Mouse (Mus musculus): ENCODE results near the gene Zic3.
A peak's percentile ranks its signal among the peaks of the same experiment; 100 is the strongest.

The Zic3 gene

GRCm38 (mm10) chrX:58022400-58022799 is at the start of gene Zic3:
Gene Zic3 (plus strand): TSS chrX:58022700.
- no peak for DNase-seq

GRCm38 (mm10) chrX:57982351-57982750 is 40.1 kb upstream of the Zic3 start:
- no peak for DNase-seq

GRCm38 (mm10) chrX:57987455-57988109 is 34.9 kb upstream of the Zic3 start:
- DNase-seq: no peak

- DNase-seq: no peak
Measured at GRCm38 (mm10) chrX:58013391-58013790, 9.1 kb upstream of the Zic3 start.

- no peak for DNase-seq
Measured at GRCm38 (mm10) chrX:58014093-58014492, 8.4 kb upstream of the Zic3 start.

- DNase-seq: no peak
Measured at GRCm38 (mm10) chrX:58014761-58015160, 7.7 kb upstream of the Zic3 start.

- DNase-seq: no peak
Measured at GRCm38 (mm10) chrX:58015336-58015945, 7.1 kb upstream of the Zic3 start.

DNA sequence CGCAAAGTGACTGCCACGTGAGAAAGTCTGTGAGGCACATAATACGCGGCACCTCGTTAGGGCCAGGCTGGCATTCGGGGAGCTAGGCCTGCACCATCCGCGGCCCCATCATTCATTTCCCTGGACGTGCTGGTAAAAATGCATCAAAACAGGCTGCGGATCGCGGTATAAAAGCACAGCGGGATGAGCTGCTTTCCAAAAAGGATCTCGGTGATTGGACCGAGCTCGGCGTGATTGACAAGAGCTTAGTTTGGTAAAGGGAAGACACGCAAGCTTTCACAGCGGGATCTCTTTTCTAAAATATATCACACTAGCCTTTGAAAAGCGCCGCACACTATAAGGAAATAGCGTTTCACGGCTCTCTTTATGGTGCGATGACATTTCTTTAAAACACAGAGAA is 3.8 kb upstream of the Zic3 start:
- DNase-seq: no peak

GRCm38 (mm10) chrX:58019257-58019953 is 3.1 kb upstream of the Zic3 start:
- DNase-seq: no peak

- no peak for DNase-seq
Measured at GRCm38 (mm10) chrX:58027631-58028030, 5.1 kb downstream of the Zic3 start.

DNA sequence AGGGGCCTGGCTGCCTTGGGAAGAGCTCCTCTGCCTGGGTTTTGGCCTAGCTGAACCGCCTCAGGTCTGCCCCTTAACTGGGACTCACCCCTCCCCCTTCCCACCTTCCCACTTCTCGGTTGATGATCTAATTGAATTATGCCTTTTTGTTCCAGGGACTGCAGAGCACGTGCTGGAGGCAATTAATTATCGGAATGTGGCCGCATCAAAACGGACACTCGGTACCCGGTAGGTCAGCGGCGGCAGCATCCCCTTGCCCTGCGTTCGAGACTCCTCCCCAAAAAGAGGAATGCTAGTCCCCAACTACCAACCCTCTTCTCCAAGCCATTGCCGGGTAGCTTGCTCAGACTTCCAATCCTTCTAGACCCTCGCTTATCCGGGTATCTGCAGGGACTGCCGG is 5.6 kb downstream of the Zic3 start:
- DNase-seq: no peak

- DNase-seq: no peak
Measured at GRCm38 (mm10) chrX:58028858-58029257, 6.4 kb downstream of the Zic3 start.

DNA sequence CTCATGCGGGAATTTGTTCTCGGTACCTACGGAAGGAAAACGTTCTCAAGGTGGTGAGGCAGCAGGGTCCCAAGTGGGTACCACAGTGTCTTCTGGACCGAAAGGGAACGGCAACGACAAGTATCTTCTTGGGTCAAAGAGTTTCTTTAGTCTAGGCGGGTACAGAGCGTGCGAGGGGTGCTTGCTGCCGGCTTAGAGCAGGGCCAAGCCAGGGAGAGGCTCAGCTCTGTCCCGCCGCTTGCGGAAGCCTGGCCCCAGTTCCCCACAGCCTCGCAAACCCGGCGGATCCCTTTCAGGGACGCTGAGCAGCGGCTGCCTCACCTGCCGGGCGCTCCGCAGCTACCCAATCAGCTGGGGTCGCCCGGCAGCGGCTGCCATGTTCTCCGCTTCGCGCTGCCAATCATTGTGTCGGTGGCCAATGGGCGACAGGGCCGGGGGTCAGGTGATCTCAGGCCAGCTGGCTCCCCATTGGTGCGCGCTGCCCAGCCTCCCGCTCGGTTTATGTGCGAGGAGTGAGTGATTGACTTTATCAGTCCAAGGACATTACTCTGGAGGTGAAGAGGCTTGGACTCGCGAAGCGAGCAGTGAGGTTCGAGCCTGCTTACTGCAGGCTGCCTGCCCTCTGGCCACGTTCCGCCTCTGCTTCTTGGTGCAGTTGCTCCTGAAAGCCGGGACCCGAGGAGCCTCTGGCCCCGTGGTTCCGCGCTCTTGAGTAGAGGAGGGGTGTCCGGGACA is 7.8 kb downstream of the Zic3 start:
- DNase-seq: peak; percentile 36

DNA sequence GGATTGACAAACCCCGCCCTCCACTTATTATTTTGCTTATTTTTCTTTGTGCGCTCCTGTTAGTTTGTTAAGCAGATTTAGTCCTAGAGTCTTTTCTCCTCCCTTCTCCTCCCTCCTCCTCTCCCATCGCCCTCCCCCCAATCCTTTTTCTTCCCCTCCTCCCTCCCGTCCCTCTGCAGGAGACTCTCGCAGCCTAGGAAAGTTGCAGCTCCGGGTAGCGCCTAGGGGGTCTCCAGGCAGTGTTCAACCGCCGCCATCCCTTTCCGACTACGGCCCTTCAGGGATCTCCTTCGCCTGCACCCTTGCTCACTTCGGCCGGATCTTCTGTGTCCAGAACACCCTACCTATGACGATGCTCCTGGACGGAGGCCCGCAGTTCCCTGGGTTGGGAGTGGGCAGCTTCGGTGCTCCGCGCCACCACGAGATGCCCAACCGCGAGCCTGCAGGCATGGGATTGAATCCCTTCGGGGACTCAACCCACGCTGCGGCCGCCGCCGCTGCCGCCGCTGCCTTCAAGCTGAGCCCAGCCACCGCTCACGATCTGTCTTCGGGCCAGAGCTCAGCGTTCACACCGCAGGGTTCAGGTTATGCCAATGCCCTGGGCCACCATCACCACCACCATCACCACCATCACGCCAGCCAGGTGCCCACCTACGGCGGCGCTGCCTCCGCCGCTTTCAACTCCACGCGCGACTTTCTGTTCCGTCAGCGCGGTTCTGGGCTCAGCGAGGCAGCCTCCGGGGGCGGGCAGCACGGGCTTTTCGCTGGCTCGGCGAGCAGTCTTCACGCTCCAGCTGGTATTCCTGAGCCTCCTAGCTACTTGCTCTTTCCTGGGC is 8.6 kb downstream of the Zic3 start:
- no peak for DNase-seq

GRCm38 (mm10) chrX:58031671-58032605 is 9.4 kb downstream of the Zic3 start:
- DNase-seq: no peak

DNA sequence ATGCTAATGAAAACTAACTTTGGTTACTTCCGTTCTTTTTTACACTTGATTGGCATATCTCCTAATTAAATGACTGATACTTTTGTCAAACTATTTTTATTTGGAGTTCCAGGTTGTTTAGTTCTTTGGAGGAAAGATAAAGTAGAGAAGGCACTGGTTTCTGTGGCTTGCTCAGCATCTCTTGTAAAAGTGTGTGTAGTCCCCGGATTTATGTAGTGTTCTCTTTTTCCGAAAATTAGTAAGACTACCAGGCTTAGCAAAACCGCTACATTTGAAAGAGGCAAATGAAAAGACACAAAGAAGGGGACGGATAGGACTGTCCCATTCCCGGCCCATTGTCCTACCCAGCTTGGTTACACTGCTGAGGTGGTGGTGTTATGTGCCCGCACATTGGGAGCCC is 10.1 kb downstream of the Zic3 start:
- no peak for DNase-seq

DNA sequence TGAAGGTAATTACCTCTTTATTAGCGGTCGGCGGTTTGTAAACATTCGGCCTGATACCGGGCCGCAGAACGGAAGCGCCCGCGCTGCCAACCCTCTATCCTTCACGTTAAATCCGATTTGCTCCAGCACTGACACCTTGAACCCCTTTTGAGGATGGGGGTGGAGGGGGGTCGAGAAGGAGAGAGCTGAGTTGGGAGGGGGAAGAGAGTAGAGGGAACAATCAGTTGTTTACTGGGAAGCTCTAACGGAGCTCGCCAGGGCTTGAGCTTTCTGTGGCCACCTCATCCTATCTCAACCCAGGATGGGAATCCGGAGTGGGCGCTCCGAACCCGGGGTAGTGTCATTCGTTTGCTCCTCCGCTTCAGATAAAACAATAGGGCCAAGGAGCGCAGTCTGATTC is 11.0 kb downstream of the Zic3 start:
- no peak for DNase-seq

DNA sequence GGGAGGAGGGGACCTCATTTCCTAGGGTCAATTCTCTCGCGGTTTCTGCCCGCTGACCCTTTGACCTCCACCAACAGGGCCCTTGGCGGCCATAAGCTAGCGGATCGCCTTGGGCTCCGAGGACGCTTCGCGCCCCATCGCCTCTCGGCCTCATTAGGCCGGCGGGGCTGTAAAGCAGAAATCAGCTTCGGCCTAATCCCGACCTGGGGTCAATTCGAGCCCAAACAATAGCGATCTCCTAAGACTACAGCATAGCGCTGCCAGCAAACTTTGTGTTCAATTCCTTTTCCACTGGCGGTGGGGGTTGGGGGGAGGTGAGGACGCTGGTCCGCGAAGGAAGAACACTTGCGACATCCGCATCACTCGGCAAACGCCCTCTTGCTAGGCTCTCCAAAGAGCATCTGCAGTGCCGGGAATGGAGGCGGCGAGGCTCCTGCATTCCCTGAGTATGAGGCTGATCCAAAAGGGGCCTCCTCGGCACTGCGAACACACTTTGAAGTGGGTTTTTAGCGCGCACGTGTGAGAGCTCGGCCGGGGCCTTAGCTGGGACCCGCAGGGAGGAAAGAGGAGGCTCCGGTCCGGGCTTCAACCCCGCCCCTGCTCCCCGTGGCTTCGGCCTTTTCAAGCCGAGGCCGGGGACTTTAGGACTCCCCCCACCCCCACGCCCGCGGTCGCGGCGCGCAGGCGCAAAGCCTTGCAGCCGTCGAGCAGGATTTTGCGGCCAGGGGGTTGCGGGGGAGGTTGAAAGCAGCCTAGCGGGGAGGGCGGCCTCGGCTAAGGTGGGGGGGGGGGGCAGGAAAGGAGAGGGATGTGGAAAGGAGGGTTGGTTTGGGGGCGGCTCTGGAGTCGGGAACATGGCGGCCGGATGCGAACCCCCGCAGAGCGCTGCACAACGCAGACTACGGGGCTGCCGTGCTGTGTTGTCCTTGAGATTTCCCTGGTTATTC is 15.8 kb downstream of the Zic3 start:
- no peak for DNase-seq

DNA sequence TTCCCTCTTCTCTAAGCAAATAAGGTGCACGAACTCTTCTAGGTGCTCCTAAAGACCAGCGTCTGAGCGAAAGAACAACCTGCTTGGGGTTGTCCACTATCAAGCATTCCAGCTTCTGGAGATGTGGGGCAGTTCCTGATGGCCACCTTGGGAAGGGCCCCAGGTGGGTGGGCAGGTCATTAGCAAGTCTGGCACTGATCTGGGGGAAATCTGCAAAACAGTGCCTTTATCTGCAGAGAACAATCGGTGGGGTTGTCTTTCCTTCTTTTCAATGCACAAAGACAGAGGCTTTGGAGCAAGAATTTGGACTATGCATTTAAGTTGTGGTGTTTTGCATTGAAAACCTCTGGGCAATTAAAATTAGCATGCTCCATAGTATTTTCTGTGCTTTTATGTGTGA is 17.2 kb downstream of the Zic3 start:
- no peak for DNase-seq

GRCm38 (mm10) chrX:58041865-58042264 is 19.4 kb downstream of the Zic3 start:
- DNase-seq: no peak

Data from liver (tissue).